Mouse (Mus musculus) stomach, postnatal 0 days (tissue): Measurements from ENCODE around the gene B3galnt1. TPM values are rescaled to one million over a fixed set of nuclear protein-coding genes. Genes with fewer than 3 reads are reported as not detected.

ENCODE experiments used
- ATAC-seq: fragments of 200-750 bp; cut with Nextera tagmentation; 2 replicates; pipeline ENCODE4 v1.8.0; 2017; ENCODE audit not compliant: low FRiP score, low TSS enrichment
- DNase-seq: peaks from one replicate; pipeline ENCODE4 v3.0.0-alpha.2; 2016; ENCODE audit warnings: low spot score
- H3K27ac ChIP-seq: fragments of 300-500 bp; sonication (generic); replicated peaks from 2 replicates; pipeline ENCODE4 v1.5.1; 2014; ENCODE audit warnings: mild to moderate bottlenecking, control low read depth
- H3K27me3 ChIP-seq: fragments of 300-500 bp; sonication (generic); 2 replicates; pipeline ENCODE4 v1.6.1; 2014; ENCODE audit warnings: low read length; ENCODE audit not compliant: control insufficient read depth, insufficient read depth
- H3K36me3 ChIP-seq: fragments of 300-500 bp; sonication (generic); 2 replicates; pipeline ENCODE4 v1.6.1; 2014; ENCODE audit warnings: low read length, mixed read lengths; ENCODE audit not compliant: control insufficient read depth, insufficient read depth
- H3K4me1 ChIP-seq: fragments of 300-500 bp; sonication (generic); replicated peaks from 2 replicates; pipeline ENCODE4 v1.6.1; 2014; ENCODE audit warnings: antibody characterized with exemption; ENCODE audit not compliant: control insufficient read depth, insufficient read depth
- H3K4me2 ChIP-seq: fragments of 300-500 bp; sonication (generic); replicated peaks from 2 replicates; pipeline ENCODE4 v1.6.1; 2014; ENCODE audit warnings: low read depth, mild to moderate bottlenecking, control low read depth, moderate library complexity
- H3K4me3 ChIP-seq: fragments of 300-500 bp; sonication (generic); 2 replicates; pipeline ENCODE4 v1.5.1; 2014; ENCODE audit warnings: low read depth, low read length, control low read depth
- H3K9ac ChIP-seq: fragments of 300-500 bp; sonication (generic); 2 replicates; pipeline ENCODE4 v1.6.1; 2014; ENCODE audit warnings: mild to moderate bottlenecking, low read length, control low read depth, mixed read lengths
- H3K9me3 ChIP-seq: fragments of 300-500 bp; sonication (generic); 2 replicates; pipeline ENCODE4 v1.6.1; 2016; ENCODE audit warnings: low read length; ENCODE audit not compliant: control insufficient read depth
- CTCF ChIP-seq: IDR thresholded peaks from 2 replicates; pipeline ENCODE4 v1.5.1; 2016; ENCODE audit warnings: antibody characterized with exemption, low read depth, mild to moderate bottlenecking, moderate library complexity
- EP300 ChIP-seq: optimal IDR thresholded peaks from 2 replicates; pipeline ENCODE3; 2016; ENCODE audit warnings: antibody characterized with exemption
- WGBS: fragments of 180-500 bp; shearing (Covaris S2); extraction: QIAGEN DNeasy Blood & Tissue Kit; methylation state at CpG from one replicate; pipeline ENCODE4 v1.1.7; 2014; 5-methylcytosine and 5-hydroxymethylcytosine counted together
- polyA plus RNA-seq: library from polyadenylated mRNA; unstranded; fragments of >200 nt; fragmentation: Nextera tagmentation; extraction: Ambion mirVana; gene quantifications from 2 replicates; pipeline ENCODE4 v1.2.1, GENCODE M21; 2015

B3galnt1 gene
- polyA plus RNA-seq: 21.5 and 23.0 TPM in 2 replicates

DNA sequence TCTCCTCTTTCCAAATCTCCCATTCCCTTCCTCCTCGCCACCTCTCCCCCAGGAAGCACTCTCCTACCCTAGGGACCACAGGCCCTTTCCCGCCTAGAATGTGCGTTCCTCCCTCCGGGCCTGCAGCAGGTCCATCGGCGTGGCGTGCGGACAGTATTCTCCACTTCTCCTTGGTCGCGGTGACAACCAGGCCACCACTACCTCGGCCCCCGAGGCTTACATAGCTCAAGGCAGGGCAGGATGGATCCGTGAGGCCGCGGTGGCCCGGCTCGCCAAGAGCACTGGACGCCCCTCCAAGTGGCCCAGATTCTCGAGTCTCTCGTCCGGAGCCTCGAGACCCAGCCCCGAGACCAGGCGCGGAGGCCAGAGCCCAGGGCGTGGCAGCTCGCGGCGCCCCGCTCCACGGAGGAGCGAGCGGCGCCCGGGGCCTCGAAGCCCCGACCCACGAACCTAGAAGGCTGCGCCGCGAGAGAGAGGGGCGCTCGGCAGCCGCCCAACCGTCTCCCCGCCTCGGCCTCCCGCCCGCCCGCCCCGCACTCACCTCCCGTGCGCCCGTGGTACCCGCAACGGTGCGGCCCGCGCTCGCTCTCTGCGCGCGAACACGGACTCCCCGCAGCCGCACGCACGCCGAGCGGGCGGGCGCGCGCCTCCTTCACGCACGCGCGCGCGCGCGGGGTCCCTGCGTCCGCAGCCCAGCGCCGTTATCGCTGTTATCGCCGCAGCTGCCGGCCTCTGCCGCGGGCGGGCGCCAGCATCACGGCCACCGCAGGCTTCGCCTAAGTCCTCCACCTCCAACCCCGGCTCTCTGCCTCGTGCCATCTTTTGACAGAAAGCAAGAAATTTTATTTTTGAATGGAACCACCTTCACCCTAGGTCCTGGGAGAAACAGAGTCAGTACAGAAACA, at the start of gene B3galnt1:
TSS of gene B3galnt1 (minus strand) at position 700 of the 905 bp plus-strand sequence.
- Histone ChIP-seq H3K27ac (peak within 1 kb of the TSS; percentile 66), H3K4me3 (peak within 1 kb of the TSS; percentile 68), H3K27me3 (no peaks in the 10 kb centered on the region), H3K36me3 (no peaks in the 10 kb centered on the region), H3K4me1 (no peaks in the 10 kb centered on the region), H3K4me2 (peak within 1 kb of the TSS; percentile 91), H3K9me3 (no peaks in the 10 kb centered on the region), H3K9ac (peak within 1 kb of the TSS; percentile 66)
- 2% methylated on average over 80 of the region's 99 CpGs for WGBS
- TF ChIP-seq CTCF (peak; percentile 61), EP300 (no peak)
- DNase-seq: peak; percentile 51
- peak; percentile 75 for ATAC-seq

DNA sequence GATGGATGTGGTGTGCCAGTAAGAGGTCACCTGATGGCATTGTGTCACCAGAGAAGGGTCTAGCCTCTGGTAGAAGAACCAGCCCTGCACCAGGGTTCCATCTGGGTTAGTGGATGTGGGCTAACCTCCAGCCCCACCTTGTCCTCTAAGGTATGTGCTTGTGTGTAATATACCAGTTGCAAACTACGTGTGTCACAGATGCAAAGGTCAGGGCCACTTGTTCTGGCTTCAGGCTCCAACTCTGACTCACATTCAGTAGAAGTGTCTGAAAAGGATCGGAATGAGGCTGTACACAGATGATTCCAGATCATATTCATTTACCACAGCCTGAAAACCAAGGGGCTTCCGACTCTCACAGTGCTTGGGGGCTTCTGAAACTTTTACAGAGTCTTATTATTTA, 35.8 kb upstream of the B3galnt1 start:
- 88% methylated on average over 3 of the region's 3 CpGs for WGBS
- Histone ChIP-seq H3K4me3 (no peak overlapping the region), H3K9ac (no peak overlapping the region), H3K9me3 (no peaks in the 10 kb centered on the region), H3K4me2 (no peak overlapping the region), H3K4me1 (no peaks in the 10 kb centered on the region), H3K27ac (no peak overlapping the region), H3K36me3 (no peaks in the 10 kb centered on the region), H3K27me3 (no peaks in the 10 kb centered on the region)
- TF ChIP-seq CTCF (no peak), EP300 (no peak)
- DNase-seq (no peak), ATAC-seq (no peak)

DNA sequence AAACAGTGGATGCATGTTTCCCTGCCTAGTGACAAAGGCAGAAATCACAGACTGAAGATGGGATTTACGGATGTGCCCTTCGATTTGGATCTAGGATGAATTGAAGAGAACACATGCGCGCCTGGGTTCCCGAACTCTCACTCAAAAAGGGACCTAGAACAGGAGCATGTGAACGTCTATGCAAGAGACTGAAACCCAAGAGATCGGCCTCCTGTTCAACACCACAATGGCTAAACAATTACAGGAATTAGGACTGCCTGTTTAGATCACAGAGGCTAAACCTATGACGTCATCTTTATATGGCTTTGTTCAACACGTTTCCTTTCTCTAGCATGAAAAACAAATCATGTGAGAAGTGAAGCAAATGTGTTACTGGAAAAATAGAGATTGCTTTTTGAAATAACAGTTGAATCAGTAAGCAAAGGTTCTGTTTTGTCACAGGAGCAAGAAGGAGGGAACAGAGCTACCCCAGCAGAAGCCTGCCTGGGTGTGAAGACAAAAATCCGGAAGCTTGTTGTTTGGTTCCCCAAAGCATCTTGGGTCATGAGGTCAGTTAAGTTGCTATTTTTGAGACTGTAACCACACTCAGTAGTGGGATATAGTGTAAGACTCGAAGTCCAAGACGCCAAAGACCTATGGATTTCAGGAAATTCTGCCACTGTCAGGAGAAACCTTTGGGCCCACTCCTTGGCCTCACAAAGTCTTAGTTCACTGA, 35.1 kb upstream of the B3galnt1 start:
- no peak overlapping the region for H3K27ac ChIP-seq
- H3K9ac ChIP-seq: no peak overlapping the region
- 69% methylated on average over 12 of the region's 12 CpGs for WGBS
- no peak for ATAC-seq
- H3K4me2 ChIP-seq: no peak overlapping the region
- TF ChIP-seq CTCF (no peak), EP300 (no peak)
- no peaks in the 10 kb centered on the region for H3K36me3 ChIP-seq
- no peaks in the 10 kb centered on the region for H3K27me3 ChIP-seq
- no peak overlapping the region for H3K4me3 ChIP-seq
- no peak for DNase-seq
- no peaks in the 10 kb centered on the region for H3K9me3 ChIP-seq
- H3K4me1 ChIP-seq: no peaks in the 10 kb centered on the region

DNA sequence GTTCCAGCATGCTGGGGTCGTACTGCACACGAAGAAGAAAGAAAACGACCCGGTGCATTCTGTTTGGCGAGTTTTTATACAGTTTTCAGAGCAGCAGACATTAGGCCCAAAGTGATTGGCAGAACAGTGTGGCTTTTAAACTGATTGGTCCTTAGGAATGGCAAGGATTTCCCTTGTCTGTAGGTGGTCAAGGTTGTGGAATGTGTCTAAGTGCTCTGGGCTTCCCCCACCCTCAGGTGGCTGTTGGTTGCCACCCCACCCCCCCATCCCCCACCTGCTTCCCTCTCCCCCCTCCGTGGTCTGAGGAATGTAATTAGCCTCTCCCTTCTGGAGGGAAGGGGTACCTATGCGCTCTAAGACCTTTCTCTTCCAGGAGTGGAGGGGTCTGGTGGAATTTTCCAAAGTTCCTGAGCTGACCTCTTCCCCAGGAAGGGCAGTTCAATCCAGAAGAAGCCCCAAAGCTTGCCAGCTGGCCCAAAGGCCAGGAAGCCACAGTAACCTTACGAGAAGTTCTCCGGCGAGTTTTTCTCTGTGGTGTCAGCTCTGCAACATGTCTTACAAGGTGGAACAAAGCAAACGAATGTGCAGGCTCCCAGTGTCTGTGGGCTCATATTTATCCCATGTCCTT, 28.3 kb upstream of the B3galnt1 start:
- no peak for ATAC-seq
- H3K27me3 ChIP-seq: no peaks in the 10 kb centered on the region
- H3K4me2 ChIP-seq: no peak overlapping the region
- H3K36me3 ChIP-seq: no peaks in the 10 kb centered on the region
- no peak for TF ChIP-seq CTCF
- TF ChIP-seq EP300: no peak
- no peaks in the 10 kb centered on the region for H3K4me1 ChIP-seq
- no peaks in the 10 kb centered on the region for H3K9me3 ChIP-seq
- H3K27ac ChIP-seq: no peak overlapping the region
- no peak overlapping the region for H3K4me3 ChIP-seq
- WGBS: 63% methylated on average over 11 of the region's 11 CpGs
- no peak overlapping the region for H3K9ac ChIP-seq
- DNase-seq: no peak

DNA sequence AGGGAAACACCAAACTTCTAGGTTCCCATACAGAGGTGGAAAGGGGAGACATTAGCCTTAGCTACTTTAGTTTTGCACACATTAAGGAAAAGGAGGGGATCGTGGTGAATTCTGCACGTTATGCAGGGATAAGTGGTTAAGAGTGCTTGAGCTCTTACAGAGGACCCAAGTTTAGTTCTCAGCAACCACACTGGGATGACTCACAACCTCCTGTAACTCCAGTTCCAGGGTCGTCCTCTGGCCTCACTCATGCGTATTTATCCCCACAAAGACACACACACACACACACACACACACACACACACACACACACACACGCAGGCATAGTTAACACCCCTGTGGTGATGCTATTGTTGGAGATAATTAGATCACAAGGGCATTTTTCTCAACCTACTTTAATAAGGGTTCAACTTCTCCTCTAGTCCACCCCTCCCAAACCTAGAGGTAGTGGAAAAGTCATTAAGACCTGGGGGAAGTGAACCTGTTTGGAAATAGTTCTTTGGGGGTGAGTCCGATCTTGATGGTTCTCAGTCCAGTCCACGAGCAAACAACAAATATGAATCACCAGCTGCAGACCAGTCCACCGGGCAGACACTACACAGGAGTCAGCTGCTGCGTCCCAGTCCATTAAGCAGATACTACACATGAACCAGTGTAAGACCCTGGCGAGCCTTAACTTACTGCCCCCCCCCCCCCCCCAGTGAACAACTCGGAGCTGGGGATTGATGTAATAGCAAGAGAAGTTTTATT, 27.6 kb upstream of the B3galnt1 start:
- WGBS: 79% methylated on average over 11 of the region's 11 CpGs
- Histone ChIP-seq H3K4me3 (no peak overlapping the region), H3K4me2 (no peak overlapping the region), H3K36me3 (no peaks in the 10 kb centered on the region), H3K27ac (no peak overlapping the region), H3K4me1 (no peaks in the 10 kb centered on the region), H3K9me3 (no peaks in the 10 kb centered on the region), H3K9ac (no peak overlapping the region), H3K27me3 (no peaks in the 10 kb centered on the region)
- DNase-seq: no peak
- TF ChIP-seq EP300: no peak
- TF ChIP-seq CTCF: no peak
- ATAC-seq: no peak
